Mouse (Mus musculus): ENCODE data around the gene Acp2.

The Acp2 gene

GRCm38 (mm10) chr2:91229735-91230134 lies 27.1 kb downstream of the Acp2 start:
- CTCF ChIA-PET = interaction anchor here (0.6 to 1.0 kb wide), 4 partner anchors 30 to 688 kb away, joined by 3 to 5 read pairs (median 4); no protein-coding TSS in a partner anchor

GRCm38 (mm10) chr2:91236601-91237510 lies 34.2 kb downstream of the Acp2 start, which contains the start of gene Ddb2:
Gene Ddb2, minus strand, starts transcription at chr2:91236982.
- CTCF ChIA-PET = interaction anchor here (0.6 to 3.3 kb wide), 37 partner anchors 10 to 1980 kb away, joined by 3 to 25 read pairs (median 4); partner anchors contain the start of genes Pacsin3 (in 2 of the 4), Acp2 (in 1 of the 4), Arfgap2 (in 1 of the 4) and Ckap5 (in 1 of the 4)
- POLR2A ChIA-PET = interaction anchor here (0.5 to 6.9 kb wide), 135 partner anchors 10 to 1374 kb away, joined by 3 to 66 read pairs (median 5); partner anchors contain the start of genes Acp2 (in 4 of the 4), Nr1h3 (in 4 of the 4), Arfgap2 (in 3 of the 4) and Ckap5 (in 3 of the 4)

More at GRCm38 (mm10) chr2:91229735-91230134, 27.1 kb downstream of the Acp2 start:
- POLR2A ChIA-PET = interaction anchor here in 2 of 4 experiments (0.5 to 0.7 kb wide), 4 partner anchors 11 to 296 kb away, joined by 3 to 15 read pairs (median 4); no protein-coding TSS in a partner anchor

GRCm38 (mm10) chr2:91237511-91238080 lies 34.9 kb downstream of the Acp2 start:
- ChIA-PET POLR2A (interaction anchor here (0.5 to 6.9 kb wide), 89 partner anchors 11 to 1375 kb away, joined by 3 to 66 read pairs (median 5); partner anchors contain the start of genes Arfgap2 (in 3 of the 4), Acp2 (in 2 of the 4), Arhgap1 (in 2 of the 4) and Ckap5 (in 2 of the 4)), CTCF (interaction anchor here (0.6 to 3.3 kb wide), 29 partner anchors 9 to 1980 kb away, joined by 3 to 25 read pairs (median 5); partner anchors contain the start of genes Pacsin3 (in 2 of the 4), Acp2 (in 1 of the 4), Arfgap2 (in 1 of the 4) and Mdk (in 1 of the 4))

GRCm38 (mm10) chr2:91242547-91242946 lies 39.9 kb downstream of the Acp2 start:
- POLR2A ChIA-PET = interaction anchor here in 1 of 4 experiments (0.9 to 1.3 kb wide), 2 partner anchors 130 kb away, joined by 3 to 4 read pairs; no protein-coding TSS in a partner anchor
- CTCF ChIA-PET = no interaction called here

- POLR2A ChIA-PET = interaction anchor here in 2 of 4 experiments (0.5 to 1.3 kb wide), 3 partner anchors 10 to 131 kb away, joined by 3 to 4 read pairs (median 3); no protein-coding TSS in a partner anchor
Measured at GRCm38 (mm10) chr2:91243416-91243815, 40.7 kb downstream of the Acp2 start.

GRCm38 (mm10) chr2:91244557-91245228 lies 42.0 kb downstream of the Acp2 start:
- ChIA-PET POLR2A (interaction anchor here in 1 of 4 experiments (0.6 kb wide), 1 partner anchor 28 kb away, joined by 3 read pairs; no protein-coding TSS in a partner anchor), CTCF (no interaction called here)

More at GRCm38 (mm10) chr2:91243416-91243815, 40.7 kb downstream of the Acp2 start:
- CTCF ChIA-PET = interaction anchor here in 2 of 4 experiments (0.6 kb wide), 2 partner anchors 18 to 113 kb away, joined by 4 read pairs; no protein-coding TSS in a partner anchor

- CTCF ChIA-PET = no interaction called here
Measured at GRCm38 (mm10) chr2:91248366-91248765, 45.7 kb downstream of the Acp2 start.

GRCm38 (mm10) chr2:91252001-91252400 lies 49.3 kb downstream of the Acp2 start:
- CTCF ChIA-PET = interaction anchor here in 1 of 4 experiments (0.9 kb wide), 1 partner anchor 137 kb away, joined by 6 read pairs; no protein-coding TSS in a partner anchor
- POLR2A ChIA-PET = interaction anchor here in 3 of 4 experiments (0.5 to 3.1 kb wide), 4 partner anchors 15 to 673 kb away, joined by 3 to 16 read pairs (median 12); partner anchors contain the start of genes Ddb2 (in 2 of the 3) and Ckap5 (in 1 of the 3)

More at GRCm38 (mm10) chr2:91248366-91248765, 45.7 kb downstream of the Acp2 start:
- POLR2A ChIA-PET = no interaction called here

- ChIA-PET POLR2A (interaction anchor here in 2 of 4 experiments (1.3 to 3.1 kb wide), 5 partner anchors 9 to 16 kb away, joined by 4 to 16 read pairs (median 9); partner anchors contain the start of genes Arfgap2 (in 2 of the 2) and Ddb2 (in 2 of the 2)), CTCF (interaction anchor here in 2 of 4 experiments (1.0 to 1.3 kb wide), 2 partner anchors 137 kb away, joined by 3 read pairs; no protein-coding TSS in a partner anchor)
Measured at GRCm38 (mm10) chr2:91252512-91252911, 49.8 kb downstream of the Acp2 start.

- ChIA-PET POLR2A (interaction anchor here in 3 of 4 experiments (0.9 to 8.3 kb wide), 11 partner anchors 10 to 204 kb away, joined by 3 to 62 read pairs (median 12); partner anchors contain the start of genes Arfgap2 (in 3 of the 3) and Ddb2 (in 2 of the 3)), CTCF (interaction anchor here in 2 of 4 experiments (0.6 to 1.6 kb wide), 3 partner anchors 16 to 140 kb away, joined by 3 to 4 read pairs (median 3); partner anchors contain the start of gene Ddb2 (in 1 of the 2))
Measured at GRCm38 (mm10) chr2:91254725-91255380, 52.2 kb downstream of the Acp2 start.

- ChIA-PET CTCF (interaction anchor here in 2 of 4 experiments (0.9 to 2.5 kb wide), 5 partner anchors 9 to 141 kb away, joined by 3 to 12 read pairs (median 7); partner anchors contain the start of genes Ddb2 (in 2 of the 2) and Arfgap2 (in 1 of the 2)), POLR2A (interaction anchor here in 3 of 4 experiments (0.9 to 8.3 kb wide), 17 partner anchors 9 to 203 kb away, joined by 3 to 62 read pairs (median 8); partner anchors contain the start of genes Arfgap2 (in 3 of the 3) and Ddb2 (in 2 of the 3))
Measured at GRCm38 (mm10) chr2:91255661-91256150, 53.0 kb downstream of the Acp2 start, which contains the start of gene Pacsin3. Gene Pacsin3, plus strand, starts transcription at chr2:91255954.

- CTCF ChIA-PET = interaction anchor here (0.5 to 2.5 kb wide), 14 partner anchors 8 to 379 kb away, joined by 3 to 12 read pairs (median 4); partner anchors contain the start of genes Ddb2 (in 2 of the 4) and Arfgap2 (in 1 of the 4)
- POLR2A ChIA-PET = interaction anchor here (0.5 to 8.3 kb wide), 29 partner anchors 8 to 492 kb away, joined by 3 to 62 read pairs (median 4); partner anchors contain the start of genes Arfgap2 (in 3 of the 4), Acp2 (in 2 of the 4), Ddb2 (in 2 of the 4) and Nr1h3 (in 2 of the 4)
Measured at GRCm38 (mm10) chr2:91256256-91257125, 53.8 kb downstream of the Acp2 start.

- CTCF ChIA-PET = interaction anchor here in 3 of 4 experiments (0.5 to 2.5 kb wide), 11 partner anchors 12 to 378 kb away, joined by 3 to 12 read pairs (median 4); partner anchors contain the start of gene Ddb2 (in 1 of the 3)
Measured at GRCm38 (mm10) chr2:91257126-91257980, 54.7 kb downstream of the Acp2 start.

More at GRCm38 (mm10) chr2:91257126-91257980, 54.7 kb downstream of the Acp2 start:
- POLR2A ChIA-PET = interaction anchor here (0.6 to 8.3 kb wide), 30 partner anchors 7 to 393 kb away, joined by 3 to 62 read pairs (median 4); partner anchors contain the start of genes Arfgap2 (in 3 of the 4), Ddb2 (in 3 of the 4), Acp2 (in 1 of the 4) and Arhgap1 (in 1 of the 4)
